Mouse (Mus musculus): ENCODE results near the gene Ptprm. TPM values are rescaled to one million over a fixed set of nuclear protein-coding genes. Genes with fewer than 3 reads are reported as not detected.

The Ptprm gene
- polyA plus RNA-seq (2017; shearing (Covaris generic)), result not detected

GRCm38 (mm10) chr17:67354451-67355011 is at the start of gene Ptprm:
TSS of gene Ptprm (minus strand) at chr17:67354457.

